Mouse (Mus musculus): ENCODE results near the gene Lilr4b. TPM values are rescaled to one million over a fixed set of nuclear protein-coding genes. Genes with fewer than 3 reads are reported as not detected.
"Not testable (repeated sequence)": the region's sequence is repeated elsewhere in the genome, so short reads cannot be mapped to it uniquely, and the experiment has no call there.

Lilr4b gene
- polyA plus RNA-seq, 1 experiment, result not detected

DNA sequence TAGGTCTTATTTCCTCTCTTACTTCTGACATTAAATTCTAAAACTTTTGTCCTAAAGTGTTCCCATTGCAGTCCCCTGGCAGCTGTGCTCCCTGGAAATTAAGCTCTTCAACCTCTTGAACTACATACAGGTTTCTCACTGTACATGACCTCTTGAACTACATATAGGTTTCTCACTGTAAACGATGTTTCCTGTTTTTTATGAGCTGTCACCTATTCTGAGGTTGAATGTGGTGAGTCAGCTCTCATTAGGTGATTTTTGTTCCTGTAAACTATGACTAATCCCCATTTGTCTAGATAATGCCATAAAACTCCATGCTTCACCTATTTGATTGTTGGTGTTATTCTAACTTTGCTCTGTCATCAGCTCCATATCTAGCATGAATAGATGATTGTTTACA lies 26.1 kb upstream of the Lilr4b start:
- Histone ChIP-seq H3K36me3 (ENCODE audit: control insufficient read depth, insufficient read depth) (no peaks in the 10 kb centered on the region), H3K79me2 (ENCODE audit: control insufficient read depth, insufficient read depth) (no peaks in the 10 kb centered on the region), H3ac (ENCODE audit: control insufficient read depth, insufficient read length) (no peak overlapping the region), H3K27me3 (ENCODE audit: control insufficient read depth, insufficient read depth, insufficient read length) (no peaks in the 10 kb centered on the region), H3K4me3 (no peak overlapping the region), H3K4me2 (ENCODE audit: low read depth) (no peak overlapping the region)
- TF ChIP-seq SRF (IDR thresholded peaks at IDR 0.05; ENCODE audit: control insufficient read depth, insufficient read length, low read depth) (no peak), USF1 (IDR thresholded peaks at IDR 0.05; ENCODE audit: low read depth) (no peak), REST (IDR thresholded peaks at IDR 0.05; ENCODE audit: insufficient read depth, insufficient read length) (no peak), TCF3 (IDR thresholded peaks at IDR 0.05; ENCODE audit: insufficient read length, low read depth) (no peak), TCF12 (IDR thresholded peaks at IDR 0.05; ENCODE audit: insufficient read depth, poor library complexity, severe bottlenecking) (no peak), MYOD1 (IDR thresholded peaks at IDR 0.05; ENCODE audit: control insufficient read depth in 1 of 3, insufficient read length in 2 of 3, low read depth in 2 of 3) (no peak), MYOG (IDR thresholded peaks at IDR 0.05; ENCODE audit: control insufficient read depth in 1 of 3, insufficient read depth in 1 of 3, insufficient read length in 2 of 3, low read depth in 2 of 3) (no peak), POLR2AphosphoS2 (IDR thresholded peaks at IDR 0.05; ENCODE audit: insufficient read length, low read depth) (no peak), POLR2A (IDR thresholded peaks at IDR 0.05; ENCODE audit: insufficient read length, low read depth) (no peak), CEBPB (IDR thresholded peaks at IDR 0.05; ENCODE audit: insufficient read depth, poor library complexity, severe bottlenecking) (no peak), E2F4 (IDR thresholded peaks at IDR 0.05; ENCODE audit: insufficient read depth) (no peak), MAX (IDR thresholded peaks at IDR 0.05; ENCODE audit: low read depth) (no peak)

DNA sequence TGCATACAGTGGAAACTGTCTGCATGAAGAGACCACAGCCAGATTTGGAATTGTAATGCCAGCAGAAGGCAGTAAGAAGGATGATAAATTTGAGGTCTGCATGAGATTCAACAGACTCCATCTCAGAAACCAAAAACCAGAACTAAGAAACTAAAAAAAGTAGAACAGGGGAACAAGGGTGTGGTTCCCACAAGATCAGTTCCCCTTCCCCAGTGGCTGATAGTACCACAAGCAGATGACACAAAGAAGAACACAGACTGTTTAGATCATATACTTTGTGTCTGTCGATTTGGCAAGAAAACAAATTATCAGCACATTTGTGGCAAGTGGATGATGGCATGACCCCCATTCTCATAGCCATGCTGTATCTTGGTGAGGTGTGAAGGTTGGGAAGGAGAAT lies 24.7 kb upstream of the Lilr4b start:
- no peak overlapping the region for H3K4me2 ChIP-seq (ENCODE audit: low read depth)
- no peak overlapping the region for H3ac ChIP-seq (ENCODE audit: control insufficient read depth, insufficient read length)
- no peak overlapping the region for H3K4me3 ChIP-seq
- H3K27me3 ChIP-seq (ENCODE audit: control insufficient read depth, insufficient read depth, insufficient read length), result no peaks in the 10 kb centered on the region
- no peaks in the 10 kb centered on the region for H3K36me3 ChIP-seq (ENCODE audit: control insufficient read depth, insufficient read depth)
- no peaks in the 10 kb centered on the region for H3K79me2 ChIP-seq (ENCODE audit: control insufficient read depth, insufficient read depth)
- TF ChIP-seq CEBPB (IDR thresholded peaks at IDR 0.05; ENCODE audit: insufficient read depth, poor library complexity, severe bottlenecking), result no peak
- no peak for TF ChIP-seq TCF3 (IDR thresholded peaks at IDR 0.05; ENCODE audit: insufficient read length, low read depth)
- no peak for TF ChIP-seq USF1 (IDR thresholded peaks at IDR 0.05; ENCODE audit: low read depth)
- no peak for TF ChIP-seq MYOD1 (IDR thresholded peaks at IDR 0.05; ENCODE audit: control insufficient read depth in 1 of 3, insufficient read length in 2 of 3, low read depth in 2 of 3)
- TF ChIP-seq MYOG (IDR thresholded peaks at IDR 0.05; ENCODE audit: control insufficient read depth in 1 of 3, insufficient read depth in 1 of 3, insufficient read length in 2 of 3, low read depth in 2 of 3), result no peak
- TF ChIP-seq POLR2AphosphoS2 (IDR thresholded peaks at IDR 0.05; ENCODE audit: insufficient read length, low read depth), result no peak
- TF ChIP-seq TCF12 (IDR thresholded peaks at IDR 0.05; ENCODE audit: insufficient read depth, poor library complexity, severe bottlenecking), result no peak
- TF ChIP-seq POLR2A (IDR thresholded peaks at IDR 0.05; ENCODE audit: insufficient read length, low read depth), result no peak

DNA sequence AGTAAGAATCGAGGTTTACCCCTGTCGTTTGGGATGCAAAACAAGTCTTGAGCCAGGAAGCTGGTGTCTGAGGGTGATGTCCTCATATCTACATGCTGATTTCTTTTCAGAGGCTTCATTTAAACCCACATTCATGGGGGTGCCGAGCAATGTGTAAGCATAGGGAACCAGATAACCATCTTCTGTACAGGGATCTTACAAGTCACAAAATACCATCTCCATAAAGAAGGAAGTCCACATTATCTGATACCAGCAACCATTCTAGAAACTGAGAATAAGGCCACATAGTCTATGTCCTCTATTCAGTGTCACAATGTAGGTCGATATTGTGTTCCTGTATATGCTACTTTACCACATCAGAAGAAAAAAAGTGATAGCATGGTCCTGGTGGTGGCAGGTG lies 24.1 kb upstream of the Lilr4b start:
- no peak overlapping the region for H3K4me3 ChIP-seq
- H3K4me2 ChIP-seq (ENCODE audit: low read depth), result no peak overlapping the region
- H3K27me3 ChIP-seq (ENCODE audit: control insufficient read depth, insufficient read depth, insufficient read length), result no peaks in the 10 kb centered on the region
- TF ChIP-seq E2F4 (IDR thresholded peaks at IDR 0.05; ENCODE audit: insufficient read depth) (no peak), USF1 (IDR thresholded peaks at IDR 0.05; ENCODE audit: low read depth) (no peak), MAX (IDR thresholded peaks at IDR 0.05; ENCODE audit: low read depth) (no peak), MYOD1 (IDR thresholded peaks at IDR 0.05; ENCODE audit: control insufficient read depth in 1 of 3, insufficient read length in 2 of 3, low read depth in 2 of 3) (no peak), TCF3 (IDR thresholded peaks at IDR 0.05; ENCODE audit: insufficient read length, low read depth) (no peak), REST (IDR thresholded peaks at IDR 0.05; ENCODE audit: insufficient read depth, insufficient read length) (no peak), TCF12 (IDR thresholded peaks at IDR 0.05; ENCODE audit: insufficient read depth, poor library complexity, severe bottlenecking) (no peak), POLR2A (IDR thresholded peaks at IDR 0.05; ENCODE audit: insufficient read length, low read depth) (no peak), POLR2AphosphoS2 (IDR thresholded peaks at IDR 0.05; ENCODE audit: insufficient read length, low read depth) (no peak), SRF (IDR thresholded peaks at IDR 0.05; ENCODE audit: control insufficient read depth, insufficient read length, low read depth) (no peak)
- H3K79me2 ChIP-seq (ENCODE audit: control insufficient read depth, insufficient read depth), result no peaks in the 10 kb centered on the region
- no peaks in the 10 kb centered on the region for H3K36me3 ChIP-seq (ENCODE audit: control insufficient read depth, insufficient read depth)
- no peak overlapping the region for H3ac ChIP-seq (ENCODE audit: control insufficient read depth, insufficient read length)

DNA sequence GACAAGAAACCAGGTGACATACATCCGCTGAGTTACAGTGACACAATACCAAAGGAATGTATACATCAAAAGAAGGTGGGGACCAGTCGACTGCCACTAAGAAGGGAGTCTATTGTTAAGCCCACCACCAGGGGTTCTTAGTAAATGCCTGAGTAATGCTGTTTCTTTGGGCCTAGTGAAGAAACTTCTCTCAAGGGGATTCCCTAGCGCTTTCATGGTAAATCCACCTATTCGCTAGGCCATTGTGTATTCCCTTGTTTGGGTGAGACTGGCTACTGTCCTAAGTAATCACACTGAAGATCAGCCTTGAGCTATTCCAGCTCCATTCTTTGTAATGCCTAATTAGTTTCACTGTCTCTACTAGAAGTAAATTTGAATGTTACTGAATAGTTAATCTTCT lies 16.6 kb upstream of the Lilr4b start:
- H3K79me2 ChIP-seq (ENCODE audit: control insufficient read depth, insufficient read depth); H3ac ChIP-seq (ENCODE audit: control insufficient read depth, insufficient read length); H3K4me3 ChIP-seq; H3K27me3 ChIP-seq (ENCODE audit: control insufficient read depth, insufficient read depth, insufficient read length); H3K4me2 ChIP-seq (ENCODE audit: low read depth); H3K36me3 ChIP-seq (ENCODE audit: control insufficient read depth, insufficient read depth): not testable (repeated sequence)

DNA sequence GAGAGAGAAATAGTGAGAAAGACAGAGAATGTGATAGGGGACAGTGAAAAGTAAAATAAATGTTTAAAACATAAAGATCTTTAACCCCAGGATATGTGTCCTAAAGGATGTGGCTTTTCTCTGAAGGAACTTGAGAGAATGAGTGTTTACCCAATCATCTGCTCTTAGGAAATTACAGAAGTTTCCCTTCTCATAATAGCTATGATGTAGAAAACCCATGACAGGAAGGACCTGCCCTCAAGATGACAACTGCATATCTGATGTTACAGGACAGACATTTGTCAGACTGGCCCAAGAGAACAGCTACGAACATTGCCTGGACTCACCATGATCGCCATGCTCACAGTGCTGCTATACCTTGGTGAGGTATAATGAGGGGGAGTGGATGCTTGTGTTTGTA lies 10.3 kb downstream of the Lilr4b start, which contains the start of gene Lilrb4a:
Gene Lilrb4a (plus strand): TSS at position 266 of the 400 bp plus-strand sequence.
- H3K36me3 ChIP-seq (ENCODE audit: control insufficient read depth, insufficient read depth); H3K4me2 ChIP-seq (ENCODE audit: low read depth); H3K4me3 ChIP-seq; H3K79me2 ChIP-seq (ENCODE audit: control insufficient read depth, insufficient read depth); H3K27me3 ChIP-seq (ENCODE audit: control insufficient read depth, insufficient read depth, insufficient read length); H3ac ChIP-seq (ENCODE audit: control insufficient read depth, insufficient read length): not testable (repeated sequence)

DNA sequence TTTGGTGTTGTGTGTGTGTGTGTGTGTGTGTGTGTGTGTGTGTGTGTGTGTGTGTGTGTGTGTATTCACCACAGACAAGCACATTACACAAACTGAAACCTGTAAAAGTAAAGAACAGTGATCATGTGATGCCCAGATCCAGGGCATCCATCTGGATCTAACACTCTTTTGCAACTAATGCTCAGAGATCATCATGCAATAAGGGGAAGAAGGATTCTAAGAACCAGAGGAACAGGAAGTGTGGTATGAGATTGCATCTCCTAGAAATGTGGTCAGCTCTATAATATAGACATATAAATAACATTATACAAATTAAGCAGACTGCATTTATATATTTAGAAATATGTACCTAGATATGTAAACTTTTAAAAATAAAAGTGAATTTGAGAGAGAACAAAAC lies 39.6 kb downstream of the Lilr4b start:
- Histone ChIP-seq H3K4me3 (no peak overlapping the region), H3K4me2 (ENCODE audit: low read depth) (no peak overlapping the region), H3K36me3 (ENCODE audit: control insufficient read depth, insufficient read depth) (no peaks in the 10 kb centered on the region), H3ac (ENCODE audit: control insufficient read depth, insufficient read length) (no peak overlapping the region), H3K27me3 (ENCODE audit: control insufficient read depth, insufficient read depth, insufficient read length) (no peaks in the 10 kb centered on the region), H3K79me2 (ENCODE audit: control insufficient read depth, insufficient read depth) (no peaks in the 10 kb centered on the region)
- TF ChIP-seq MAX (IDR thresholded peaks at IDR 0.05; ENCODE audit: low read depth), result no peak
- no peak for TF ChIP-seq TCF12 (IDR thresholded peaks at IDR 0.05; ENCODE audit: insufficient read depth, poor library complexity, severe bottlenecking)
- TF ChIP-seq SRF (IDR thresholded peaks at IDR 0.05; ENCODE audit: control insufficient read depth, insufficient read length, low read depth), result no peak
- TF ChIP-seq POLR2AphosphoS2 (IDR thresholded peaks at IDR 0.05; ENCODE audit: insufficient read length, low read depth), result no peak
- no peak for TF ChIP-seq MYOG (IDR thresholded peaks at IDR 0.05; ENCODE audit: control insufficient read depth in 1 of 3, insufficient read depth in 1 of 3, insufficient read length in 2 of 3, low read depth in 2 of 3)
- TF ChIP-seq TCF3 (IDR thresholded peaks at IDR 0.05; ENCODE audit: insufficient read length, low read depth), result no peak
- TF ChIP-seq MYOD1 (IDR thresholded peaks at IDR 0.05; ENCODE audit: control insufficient read depth in 1 of 3, insufficient read length in 2 of 3, low read depth in 2 of 3), result no peak
- no peak for TF ChIP-seq USF1 (IDR thresholded peaks at IDR 0.05; ENCODE audit: low read depth)
- no peak for TF ChIP-seq E2F4 (IDR thresholded peaks at IDR 0.05; ENCODE audit: insufficient read depth)

Data from myocyte (in vitro differentiated cells).